Mouse (Mus musculus) lung, adult 2 months (tissue): Measurements from ENCODE around the gene Kif5a.

Experiments used
- CTCF ChIP-seq: fragments of 200-500 bp; IDR thresholded peaks from 2 replicates; pipeline ENCODE4 v1.5.1; 2011; ENCODE audit warnings: mild to moderate bottlenecking, low read length, control low read depth; ENCODE audit not compliant: insufficient read depth
- POLR2A ChIP-seq: fragments of 200-500 bp; IDR thresholded peaks from 2 replicates; pipeline ENCODE4 v1.6.1; 2011; ENCODE audit warnings: low read depth, mild to moderate bottlenecking, control low read depth, low read length, borderline replicate concordance; ENCODE audit errors: extremely low read depth

GRCm38 (mm10) chr10:127303136-127303535 is 40.0 kb upstream of the Kif5a start:
- TF ChIP-seq POLR2A (no peak), CTCF (no peak)
